Mouse (Mus musculus): ENCODE data around the gene Cacna2d3. TPM values are rescaled to one million over a fixed set of nuclear protein-coding genes. Genes with fewer than 3 reads are reported as not detected.

Gene Cacna2d3
- total and polyA plus RNA-seq, 3 experiments, result not detected

DNA sequence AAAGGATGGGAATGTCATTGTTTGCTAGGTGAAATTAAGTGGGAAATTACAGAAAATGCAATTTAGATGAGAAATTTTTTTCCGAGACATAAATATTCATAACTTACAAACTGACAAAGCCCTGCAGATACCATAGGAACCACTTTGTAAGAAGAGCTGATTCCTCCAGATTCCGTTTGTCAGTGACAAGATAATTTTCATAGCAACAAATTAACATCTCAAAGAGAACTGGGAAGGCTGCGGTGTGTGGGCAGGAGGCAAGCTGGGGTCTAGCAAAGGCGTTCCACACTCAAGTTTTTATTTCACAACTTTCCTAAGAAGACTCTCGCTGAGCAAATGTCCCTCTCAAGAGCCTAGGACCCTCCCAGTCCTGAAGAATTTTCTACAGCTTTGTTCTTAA, 71.1 kb downstream of the Cacna2d3 start:
- dilution Hi-C loops (cut with MboI; ENCODE audit: extremely low pct_ligation_motif_present, extremely low pct_unique_long_range_greater_than_20kb, low sequenced_read_pairs) (no loop called here), in situ Hi-C loops (cut with MboI; ENCODE audit: low pct_ligation_motif_present, low pct_unique_long_range_greater_than_20kb, low sequenced_read_pairs) (no loop called here)
- no peak for TF ChIP-seq TCF12 (IDR thresholded peaks at IDR 0.05; ENCODE audit: low read depth, low read length)
- no peak for TF ChIP-seq HCFC1 (IDR thresholded peaks at IDR 0.05; ENCODE audit: low read depth, low read length)
- TF ChIP-seq RCOR1 (conservative IDR thresholded peaks at IDR 0.05; ENCODE audit: low read depth, low read length), result no peak
- no peak for TF ChIP-seq ELF1 (IDR thresholded peaks at IDR 0.05; ENCODE audit: low read depth, low read length)
- no peaks in the 10 kb centered on the region for H3K9me3 ChIP-seq (replicated peaks; ENCODE audit: low read length)
- no peaks in the 10 kb centered on the region for H3K79me2 ChIP-seq (replicated peaks; ENCODE audit: control insufficient read depth, extremely low read depth, insufficient read depth, poor library complexity, severe bottlenecking)
- no peak overlapping the region for H3K27ac ChIP-seq (ENCODE audit: insufficient read depth, low read depth)
- H3K4me1 ChIP-seq (ENCODE audit: control insufficient read depth in 1 of 2, insufficient read depth in 2 of 2), result no peaks in the 10 kb centered on the region
- peaks cover 48% of the 10 kb centered on the region for H3K27me3 ChIP-seq (replicated peaks)
- H3K36me3 ChIP-seq (replicated peaks in 1 of 2; ENCODE audit: control insufficient read depth in 1 of 2, insufficient read depth in 1 of 2, low read length in 1 of 2), result no peaks in the 10 kb centered on the region
- no peak for DNase-seq (ENCODE audit: extremely low read depth)
- no peak overlapping the region for H3K9ac ChIP-seq (ENCODE audit: insufficient read depth, low read depth)
- H3K4me3 ChIP-seq (replicated peaks in 1 of 3; ENCODE audit: low read depth in 2 of 3, low read length in 2 of 3, poor library complexity in 1 of 3), result no peak overlapping the region
- H3K4me2 ChIP-seq (ENCODE audit: insufficient read depth, low read depth, poor library complexity, severe bottlenecking), result no peak overlapping the region

DNA sequence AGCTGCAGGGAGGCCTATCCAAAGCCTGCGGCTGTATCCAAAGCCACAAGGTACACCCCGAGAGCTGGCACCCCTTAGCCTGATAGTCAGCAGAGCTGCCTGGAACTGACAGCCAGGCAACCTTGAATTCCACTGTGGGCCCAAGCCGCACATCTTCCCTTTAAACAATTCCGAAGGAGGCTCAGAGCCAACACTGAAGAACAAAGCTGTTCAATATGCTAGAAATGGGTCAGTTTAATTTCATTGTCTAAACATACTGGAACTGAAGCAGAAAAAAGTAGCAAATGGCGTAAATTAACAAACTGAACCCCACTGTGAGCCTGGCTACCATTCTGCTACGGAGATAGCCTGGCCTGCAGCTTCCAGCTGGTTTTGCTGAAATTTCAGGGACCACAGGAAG, 72.9 kb downstream of the Cacna2d3 start:
- Histone ChIP-seq H3K79me2 (replicated peaks; ENCODE audit: control insufficient read depth, extremely low read depth, insufficient read depth, poor library complexity, severe bottlenecking) (no peaks in the 10 kb centered on the region), H3K36me3 (replicated peaks in 1 of 2; ENCODE audit: control insufficient read depth in 1 of 2, insufficient read depth in 1 of 2, low read length in 1 of 2) (no peaks in the 10 kb centered on the region), H3K4me1 (ENCODE audit: control insufficient read depth in 1 of 2, insufficient read depth in 2 of 2) (no peaks in the 10 kb centered on the region), H3K4me3 (replicated peaks in 1 of 3; ENCODE audit: low read depth in 2 of 3, low read length in 2 of 3, poor library complexity in 1 of 3) (no peak overlapping the region), H3K4me2 (ENCODE audit: insufficient read depth, low read depth, poor library complexity, severe bottlenecking) (no peak overlapping the region), H3K9me3 (replicated peaks; ENCODE audit: low read length) (no peaks in the 10 kb centered on the region), H3K27ac (ENCODE audit: insufficient read depth, low read depth) (no peak overlapping the region), H3K27me3 (replicated peaks) (peaks cover 48% of the 10 kb centered on the region), H3K9ac (ENCODE audit: insufficient read depth, low read depth) (no peak overlapping the region)
- no peak for DNase-seq (ENCODE audit: extremely low read depth)
- dilution Hi-C loops (cut with MboI; ENCODE audit: extremely low pct_ligation_motif_present, extremely low pct_unique_long_range_greater_than_20kb, low sequenced_read_pairs), result no loop called here
- in situ Hi-C loops (cut with MboI; ENCODE audit: low pct_ligation_motif_present, low pct_unique_long_range_greater_than_20kb, low sequenced_read_pairs), result no loop called here
- no peak for TF ChIP-seq SMC3 (IDR thresholded peaks at IDR 0.05; ENCODE audit: low read depth, low read length)
- TF ChIP-seq CTCF (conservative IDR thresholded peaks at IDR 0.05 in 1 of 2, IDR thresholded peaks at IDR 0.05 in 1 of 2; ENCODE audit: low read depth in 2 of 2, low read length in 2 of 2), result no peak
- TF ChIP-seq MYC (IDR thresholded peaks at IDR 0.05; ENCODE audit: low read depth, low read length), result no peak
- TF ChIP-seq NELFE (IDR thresholded peaks at IDR 0.05; ENCODE audit: low read depth, low read length), result no peak
- TF ChIP-seq TCF12 (IDR thresholded peaks at IDR 0.05; ENCODE audit: low read depth, low read length), result no peak
- TF ChIP-seq RCOR1 (conservative IDR thresholded peaks at IDR 0.05; ENCODE audit: low read depth, low read length), result no peak
- TF ChIP-seq POLR2AphosphoS2 (IDR thresholded peaks at IDR 0.05; ENCODE audit: low read depth, low read length), result no peak
- TF ChIP-seq ZC3H11A (IDR thresholded peaks at IDR 0.05; ENCODE audit: low read depth, low read length), result no peak
- TF ChIP-seq USF1 (IDR thresholded peaks at IDR 0.05; ENCODE audit: low read depth, low read length), result no peak

DNA sequence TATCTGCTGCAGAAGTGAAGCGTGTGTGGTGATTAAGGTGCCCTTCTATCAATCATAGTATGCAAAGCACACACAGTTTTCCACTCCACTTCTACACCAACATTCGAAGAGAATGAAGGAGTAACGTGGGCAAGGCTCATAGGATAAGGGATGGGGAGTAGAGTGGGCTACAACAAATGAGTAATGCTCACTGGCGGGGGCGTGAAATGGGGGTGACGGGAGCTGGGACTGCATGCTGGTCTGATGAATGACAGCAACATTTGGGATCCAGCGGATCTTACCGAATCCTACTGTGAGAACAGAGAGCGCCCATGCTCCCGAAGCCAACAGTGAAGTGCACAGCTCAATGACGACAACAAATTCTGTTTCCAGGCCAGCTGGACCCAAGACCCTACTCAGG, 76.2 kb downstream of the Cacna2d3 start:
- H3K9ac ChIP-seq (ENCODE audit: insufficient read depth, low read depth), result no peak overlapping the region
- TF ChIP-seq UBTF (IDR thresholded peaks at IDR 0.05; ENCODE audit: low read depth, low read length) (no peak), ELF1 (IDR thresholded peaks at IDR 0.05; ENCODE audit: low read depth, low read length) (no peak), ZNF384 (IDR thresholded peaks at IDR 0.05; ENCODE audit: low read depth, low read length) (no peak), MAZ (IDR thresholded peaks at IDR 0.05; ENCODE audit: low read depth, low read length) (no peak), HCFC1 (IDR thresholded peaks at IDR 0.05; ENCODE audit: low read depth, low read length) (no peak), ETS1 (conservative IDR thresholded peaks at IDR 0.05; ENCODE audit: low read depth, low read length) (no peak), MEF2A (IDR thresholded peaks at IDR 0.05; ENCODE audit: borderline replicate concordance, low read depth, low read length) (no peak), MXI1 (IDR thresholded peaks at IDR 0.05; ENCODE audit: low read depth, low read length) (no peak), MAX (IDR thresholded peaks at IDR 0.05; ENCODE audit: low read length) (no peak), E2F4 (IDR thresholded peaks at IDR 0.05; ENCODE audit: insufficient replicate concordance, low read depth, low read length) (no peak), RAD21 (IDR thresholded peaks at IDR 0.05; ENCODE audit: low read depth, low read length) (no peak), NRF1 (IDR thresholded peaks at IDR 0.05; ENCODE audit: low read depth, low read length) (no peak), MAFK (IDR thresholded peaks at IDR 0.05; ENCODE audit: insufficient replicate concordance, low read length) (no peak), ZKSCAN1 (IDR thresholded peaks at IDR 0.05; ENCODE audit: borderline replicate concordance, low read depth, low read length) (no peak), MYC (IDR thresholded peaks at IDR 0.05; ENCODE audit: low read depth, low read length) (no peak), IRF4 (IDR thresholded peaks at IDR 0.05; ENCODE audit: low read depth, low read length) (no peak)
- DNase-seq (ENCODE audit: extremely low read depth), result no peak
- dilution Hi-C loops (cut with MboI; ENCODE audit: extremely low pct_ligation_motif_present, extremely low pct_unique_long_range_greater_than_20kb, low sequenced_read_pairs), result no loop called here
- no peaks in the 10 kb centered on the region for H3K36me3 ChIP-seq (replicated peaks in 1 of 2; ENCODE audit: control insufficient read depth in 1 of 2, insufficient read depth in 1 of 2, low read length in 1 of 2)
- H3K9me3 ChIP-seq (replicated peaks; ENCODE audit: low read length), result no peaks in the 10 kb centered on the region
- no peak overlapping the region for H3K4me3 ChIP-seq (replicated peaks in 1 of 3; ENCODE audit: low read depth in 2 of 3, low read length in 2 of 3, poor library complexity in 1 of 3)
- in situ Hi-C loops (cut with MboI; ENCODE audit: low pct_ligation_motif_present, low pct_unique_long_range_greater_than_20kb, low sequenced_read_pairs), result no loop called here
- peaks cover 33% of the 10 kb centered on the region for H3K27me3 ChIP-seq (replicated peaks)
- no peaks in the 10 kb centered on the region for H3K79me2 ChIP-seq (replicated peaks; ENCODE audit: control insufficient read depth, extremely low read depth, insufficient read depth, poor library complexity, severe bottlenecking)
- H3K27ac ChIP-seq (ENCODE audit: insufficient read depth, low read depth), result no peak overlapping the region
- H3K4me2 ChIP-seq (ENCODE audit: insufficient read depth, low read depth, poor library complexity, severe bottlenecking), result no peak overlapping the region
- no peaks in the 10 kb centered on the region for H3K4me1 ChIP-seq (ENCODE audit: control insufficient read depth in 1 of 2, insufficient read depth in 2 of 2)

Measured in CH12.LX (cell line).